Mouse (Mus musculus) lung, adult 2 months (tissue): Measurements from ENCODE around the gene Tmprss12. TPM values are rescaled to one million over a fixed set of nuclear protein-coding genes. Genes with fewer than 3 reads are reported as not detected.
"Not testable (repeated sequence)": the region's sequence is repeated elsewhere in the genome, so short reads cannot be mapped to it uniquely, and the experiment has no call there.

Source experiments
- DNase-seq: peaks from one replicate; pipeline ENCODE4 v3.0.0; 2022
- H3K4me1 ChIP-seq: fragments of 200-500 bp; 2 replicates; pipeline ENCODE4 v1.6.1; 2011; ENCODE audit warnings: low read length; ENCODE audit not compliant: control insufficient read depth, insufficient read depth
- H3K4me3 ChIP-seq: fragments of 200-500 bp; replicated peaks from 2 replicates; pipeline ENCODE3; 2011; ENCODE audit warnings: low read depth, mild to moderate bottlenecking, control low read depth, low read length; ENCODE audit errors: extremely low read depth
- CTCF ChIP-seq: fragments of 200-500 bp; IDR thresholded peaks from 2 replicates; pipeline ENCODE4 v1.5.1; 2011; ENCODE audit warnings: mild to moderate bottlenecking, low read length, control low read depth; ENCODE audit not compliant: insufficient read depth
- POLR2A ChIP-seq: fragments of 200-500 bp; IDR thresholded peaks from 2 replicates; pipeline ENCODE4 v1.6.1; 2011; ENCODE audit warnings: low read depth, mild to moderate bottlenecking, control low read depth, low read length, borderline replicate concordance; ENCODE audit errors: extremely low read depth
- WGBS: fragments of 180-500 bp; shearing (Covaris S2); methylation state at CpG from one replicate; pipeline ENCODE4 v1.1.7; 2018; 5-methylcytosine and 5-hydroxymethylcytosine counted together
- polyA plus RNA-seq: library from polyadenylated mRNA; depleted of rRNA; stranded (reverse); fragments of >200 nt; gene quantifications from 2 replicates; pipeline ENCODE4 v1.2.3, GENCODE M21; 2012

Gene Tmprss12
- polyA plus RNA-seq, 1 experiment = not detected

DNA sequence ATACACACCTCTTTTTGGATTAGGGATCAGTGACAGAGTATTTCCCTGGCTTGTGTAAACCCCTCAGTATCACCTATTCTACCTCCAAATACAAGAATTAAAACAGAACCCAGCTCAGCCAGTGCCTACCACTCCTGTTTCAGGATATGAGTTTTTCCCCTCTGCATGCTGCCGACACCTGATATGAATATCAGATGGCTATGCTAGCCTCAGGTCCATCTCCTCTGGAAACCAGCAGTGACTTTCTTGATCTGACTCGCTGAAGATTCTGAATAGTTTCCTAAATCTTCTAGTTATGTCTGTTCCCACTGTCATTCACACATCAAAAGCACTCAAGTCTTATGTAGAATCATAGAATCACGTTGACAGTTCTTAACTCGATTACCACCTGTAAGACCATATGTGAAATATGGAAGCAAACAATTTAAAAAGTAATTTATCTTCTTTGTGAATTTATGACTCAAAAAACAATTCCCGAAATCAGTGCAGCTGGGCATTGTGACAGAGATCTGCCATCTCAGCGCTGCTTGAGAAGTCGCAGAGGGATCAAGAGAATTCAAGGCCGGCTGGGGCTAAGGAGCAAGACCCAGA lies 22.9 kb downstream of the Tmprss12 start:
- TF ChIP-seq CTCF (no peak), POLR2A (no peak)
- WGBS = 35% methylated on average over 8 of the region's 8 CpGs

DNA sequence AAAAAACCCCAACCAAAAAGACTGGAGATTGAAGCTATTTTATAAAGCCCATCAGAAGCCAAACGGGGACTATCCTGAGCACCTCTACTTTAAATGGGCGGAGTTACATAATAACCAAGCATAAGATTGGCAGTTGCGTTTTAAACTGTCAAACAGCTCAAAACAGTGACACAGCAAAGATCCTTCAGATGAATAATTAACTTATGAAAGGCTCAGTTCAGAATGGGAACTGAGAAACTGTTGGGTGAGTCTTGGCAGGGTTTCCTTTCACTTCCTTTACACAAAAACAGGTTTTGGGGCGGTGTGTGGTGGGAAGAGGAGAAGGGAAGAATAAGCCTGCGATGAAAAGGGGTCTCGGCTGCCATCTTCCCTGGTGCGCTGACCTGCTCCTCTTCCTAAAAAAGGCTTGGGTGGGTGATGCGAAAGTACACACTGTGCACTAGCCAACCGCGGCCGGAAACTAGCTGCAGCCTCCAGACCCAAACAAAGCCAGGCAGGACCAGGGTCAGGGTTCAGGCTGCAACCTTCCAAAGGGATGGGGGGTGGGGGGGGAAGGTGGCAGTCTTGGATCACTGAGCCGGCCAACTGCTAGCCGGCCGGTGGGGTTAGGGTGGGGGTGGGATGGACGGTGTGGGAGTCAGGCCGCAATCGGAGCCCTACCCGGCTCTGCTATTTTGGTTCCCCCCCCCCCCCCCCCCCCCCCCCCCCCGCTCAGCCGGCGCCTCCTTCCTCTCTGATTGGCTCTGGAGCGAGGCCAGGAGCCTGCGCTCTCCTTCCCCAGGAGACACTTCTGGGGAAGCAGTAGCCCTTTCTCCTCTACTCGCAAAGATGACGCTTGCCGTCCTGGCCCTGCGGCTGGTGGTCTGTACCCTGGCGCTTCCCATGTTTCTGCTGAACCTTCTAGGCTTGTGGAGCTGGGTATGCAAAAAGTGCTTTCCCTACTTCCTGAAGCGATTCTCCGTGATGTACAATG lies 23.7 kb downstream of the Tmprss12 start, which contains the start of gene Mettl7a1:
Gene Mettl7a1, plus strand, starts transcription at position 122 of the 973 bp plus-strand sequence.
- 2% methylated on average over 21 of the region's 30 CpGs for WGBS
- peak; percentile 88 for DNase-seq
- TF ChIP-seq POLR2A (peak; percentile 98), CTCF (no peak)
- H3K4me1 ChIP-seq = no peaks in the 10 kb centered on the region
- H3K4me3 ChIP-seq = peak within 1 kb of the TSS; percentile 73

More for the DNA sequence above, 22.9 kb downstream of the Tmprss12 start:
- Histone ChIP-seq H3K4me3 (peak overlapping the region; percentile 1), H3K4me1 (no peaks in the 10 kb centered on the region)
- no peak for DNase-seq

DNA sequence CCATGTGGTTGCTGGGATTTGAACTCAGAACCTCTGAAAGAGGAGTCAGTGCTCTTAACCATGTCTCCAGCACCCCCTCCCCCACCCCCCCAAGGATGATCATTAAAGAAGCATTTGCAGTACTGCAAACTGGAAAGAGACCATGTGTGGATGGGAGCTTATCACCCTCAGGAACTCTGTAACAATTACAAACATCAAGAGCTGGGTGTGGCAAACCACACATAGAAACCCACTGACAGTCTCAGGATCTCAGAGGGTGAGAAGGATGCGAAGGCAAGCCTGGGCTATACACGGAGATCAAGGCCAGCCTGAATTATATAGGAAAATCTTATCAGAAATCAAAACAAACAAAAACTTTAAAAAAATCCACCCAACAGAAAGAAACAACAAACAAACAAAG lies 25.6 kb downstream of the Tmprss12 start:
- H3K4me3 ChIP-seq = peak overlapping the region; percentile 57
- TF ChIP-seq POLR2A (no peak), CTCF (no peak)

DNA sequence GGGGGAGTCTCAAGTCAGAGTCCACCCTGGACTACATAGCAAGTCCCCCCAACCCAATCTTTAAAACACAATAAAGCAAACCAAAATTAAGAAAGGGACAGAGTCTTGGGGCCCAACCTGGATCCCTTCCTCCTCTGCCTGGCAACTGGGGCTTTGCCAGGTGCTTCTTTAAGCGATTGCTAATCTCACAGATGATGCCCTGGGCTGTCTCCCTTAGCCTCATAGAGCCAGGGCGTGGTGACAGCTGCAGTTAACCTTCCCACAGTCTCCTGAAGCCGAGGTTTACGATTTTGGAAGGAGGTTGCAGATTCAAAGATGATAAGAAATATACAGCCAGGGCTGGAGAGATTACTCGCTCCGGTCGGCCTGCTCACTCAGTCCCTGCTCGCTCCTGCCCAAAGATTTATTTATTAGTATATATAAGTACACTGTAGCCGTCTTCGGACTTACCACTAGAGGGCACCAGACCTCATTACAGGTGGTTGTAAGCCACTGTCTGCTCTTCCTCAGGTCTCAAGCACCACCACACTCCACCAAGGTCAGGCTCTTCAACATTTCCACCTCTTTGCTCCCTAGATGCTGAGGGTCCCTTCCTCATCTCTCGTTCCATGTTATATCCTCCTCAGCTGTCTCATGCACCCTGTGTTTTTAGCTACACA lies 26.9 kb downstream of the Tmprss12 start:
- DNase-seq, H3K4me1 ChIP-seq: not testable (repeated sequence)
- 0 out of 2 replicates have a peak, but pooled peaks have one; percentile 29 for TF ChIP-seq CTCF
- H3K4me3 ChIP-seq = peak overlapping the region; percentile 41
- WGBS = 15% methylated on average over 11 of the region's 11 CpGs

More for the DNA sequence above, 25.6 kb downstream of the Tmprss12 start:
- 60% methylated on average over 2 of the region's 2 CpGs for WGBS
- H3K4me1 ChIP-seq = no peaks in the 10 kb centered on the region
- DNase-seq = no peak

DNA sequence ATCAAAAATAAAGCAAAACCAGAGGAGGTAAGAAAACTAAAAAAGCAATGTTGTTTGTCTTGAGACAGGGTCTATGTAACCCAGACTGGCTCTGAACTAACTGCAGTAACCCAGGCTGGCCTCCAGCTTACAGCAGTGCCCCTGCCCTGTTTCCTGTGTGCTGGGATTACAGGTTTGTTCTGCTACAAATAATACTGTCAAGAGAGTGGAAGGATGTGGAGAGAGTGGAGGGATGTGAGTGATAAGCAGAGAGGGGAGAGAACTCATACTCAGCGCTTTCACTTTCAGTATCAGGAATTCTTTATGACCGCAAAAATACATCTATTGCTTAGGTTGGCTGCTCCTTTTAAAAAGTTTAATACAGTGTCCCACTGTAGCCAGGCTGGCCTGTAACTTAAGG lies 31.7 kb downstream of the Tmprss12 start:
- no peak overlapping the region for H3K4me3 ChIP-seq
- no peak for TF ChIP-seq CTCF
- no peak for TF ChIP-seq POLR2A
- peaks cover 3% of the 10 kb centered on the region; the same call in 1 of the 2 replicates for H3K4me1 ChIP-seq
- 24% methylated on average over 2 of the region's 2 CpGs for WGBS
- no peak for DNase-seq

DNA sequence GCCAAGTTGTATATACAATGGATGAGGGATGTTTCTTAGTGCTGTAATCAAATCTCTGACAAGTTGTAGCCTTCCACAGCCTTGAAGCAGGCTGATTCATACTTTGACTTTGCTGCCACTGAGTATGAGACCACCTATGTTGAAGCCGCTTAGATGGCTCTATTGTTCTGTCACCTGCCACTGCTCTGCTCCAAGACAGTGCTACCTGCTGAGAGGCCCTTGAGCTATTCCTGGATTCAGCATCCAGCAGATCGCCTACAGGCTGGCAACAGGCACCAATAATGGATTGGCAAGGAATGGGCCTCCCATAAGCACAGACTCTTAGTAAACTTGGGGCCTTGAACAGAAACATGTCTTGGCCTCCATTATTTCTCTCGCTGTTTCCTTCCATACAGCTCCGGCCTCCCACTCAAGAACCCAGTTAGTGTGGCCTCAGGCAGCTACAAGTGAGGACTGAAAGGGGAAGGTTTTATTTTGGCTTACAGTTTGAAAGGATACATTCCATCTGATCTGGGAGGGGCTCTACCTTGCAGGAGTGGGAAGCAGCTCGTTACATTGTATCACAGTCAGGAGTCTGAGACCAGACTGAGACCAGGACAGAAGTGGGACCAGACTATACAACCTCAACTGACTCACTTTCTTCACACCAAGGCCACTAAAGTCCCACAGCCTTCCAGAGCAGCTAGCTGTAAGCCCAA lies 34.0 kb downstream of the Tmprss12 start:
- WGBS = 93% methylated on average over 5 of the region's 5 CpGs
- Histone ChIP-seq H3K4me1 (peaks cover 13% of the 10 kb centered on the region), H3K4me3 (no peak overlapping the region)
- no peak for DNase-seq
- TF ChIP-seq CTCF (no peak), POLR2A (no peak)

DNA sequence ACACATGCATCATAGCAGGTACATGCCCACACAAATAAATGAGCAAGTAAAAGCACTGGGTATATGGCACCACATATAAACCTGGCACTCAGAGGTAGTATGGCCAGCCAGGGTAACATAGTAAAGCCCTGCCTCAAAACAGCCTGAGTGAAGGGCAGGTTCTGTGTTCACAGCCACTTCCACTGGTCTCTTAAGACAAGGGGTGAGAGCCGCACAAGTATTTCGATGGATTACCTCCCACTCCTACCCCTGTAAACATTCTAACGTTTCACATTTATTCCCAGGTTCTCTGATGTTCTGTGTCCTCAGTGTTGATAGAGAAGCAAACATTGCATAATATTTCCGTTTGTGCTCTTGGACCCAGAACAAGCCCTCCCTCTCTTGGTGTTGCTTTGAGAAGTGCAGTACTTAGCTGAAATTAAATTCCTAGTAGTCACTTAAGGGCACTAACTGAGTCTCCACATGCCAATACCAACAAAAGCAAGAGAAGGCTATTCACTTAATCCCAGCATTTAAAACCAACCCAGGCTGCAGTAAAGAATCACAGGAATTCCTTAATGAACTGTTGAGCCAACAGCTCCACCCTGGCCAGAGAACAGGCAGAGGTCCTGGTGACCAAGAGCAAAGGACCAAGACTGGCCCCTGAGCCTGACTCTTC lies 37.5 kb downstream of the Tmprss12 start:
- peaks cover 15% of the 10 kb centered on the region for H3K4me1 ChIP-seq
- WGBS = 38% methylated on average over 4 of the region's 4 CpGs
- H3K4me3 ChIP-seq, DNase-seq: not testable (repeated sequence)

DNA sequence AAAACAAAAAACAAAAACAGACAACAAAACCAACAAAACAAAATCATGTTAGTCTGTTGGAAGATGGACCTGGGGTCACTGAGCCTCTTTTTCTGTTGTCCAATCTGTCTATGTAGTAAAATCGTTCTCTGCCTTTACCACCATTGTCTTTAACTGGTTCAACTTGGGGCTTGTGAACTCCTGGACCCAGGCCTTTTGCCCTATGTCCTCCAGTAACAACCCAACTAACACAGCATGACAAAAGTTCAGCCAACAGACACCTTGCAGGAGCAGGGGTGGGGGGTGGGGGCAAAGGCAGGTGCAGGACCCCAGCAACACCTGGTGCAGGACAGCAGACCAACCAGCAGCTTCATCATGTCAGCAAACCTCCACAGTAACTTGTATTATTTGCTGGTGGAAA lies 39.2 kb downstream of the Tmprss12 start:
- 77% methylated on average over 1 of the region's 1 CpGs for WGBS
- Histone ChIP-seq H3K4me1 (peaks cover 15% of the 10 kb centered on the region), H3K4me3 (no peak overlapping the region)
- TF ChIP-seq POLR2A (no peak), CTCF (no peak)
- no peak for DNase-seq

DNA sequence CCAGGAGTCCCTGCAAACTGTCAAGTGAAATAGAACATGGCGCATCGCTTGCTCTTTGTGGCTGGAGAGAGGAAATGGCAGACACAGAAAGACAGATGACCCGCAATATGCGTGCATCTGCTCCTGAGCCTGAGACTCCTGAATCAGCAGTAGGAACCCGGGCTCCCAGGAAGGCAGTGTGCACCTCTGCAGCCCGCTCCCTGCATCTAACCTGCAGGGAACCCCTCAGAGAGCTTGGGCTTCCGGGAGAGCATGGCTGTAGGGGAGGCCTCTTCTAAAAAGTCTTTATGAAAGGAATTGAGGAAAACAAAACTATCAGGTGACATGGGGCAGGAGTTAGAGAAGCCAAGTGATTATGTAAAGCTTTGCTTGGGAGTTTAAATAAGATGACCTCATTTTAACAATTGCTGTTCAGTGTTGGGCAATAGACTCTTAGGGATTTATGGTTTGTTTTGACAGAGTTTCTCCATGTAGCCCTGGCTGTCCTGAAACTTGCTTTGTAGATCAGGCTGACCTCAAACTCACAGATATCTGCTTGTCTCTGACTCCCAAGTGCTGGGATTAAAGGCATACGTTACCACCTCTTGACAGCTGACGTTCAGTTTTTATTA lies 39.8 kb downstream of the Tmprss12 start:
- TF ChIP-seq POLR2A = no peak
- no peak for TF ChIP-seq CTCF
- H3K4me3 ChIP-seq = no peak overlapping the region
- 49% methylated on average over 9 of the region's 9 CpGs for whole genome bisulfite sequencing
- peak; percentile 56 for DNase-seq
- peaks cover 15% of the 10 kb centered on the region for H3K4me1 ChIP-seq
